Mouse (Mus musculus): ENCODE results near the gene March9. TPM values are rescaled to one million over a fixed set of nuclear protein-coding genes. Genes with fewer than 3 reads are reported as not detected.

Gene March9
- polyA plus RNA-seq, 1 experiment = 1.3 TPM

DNA sequence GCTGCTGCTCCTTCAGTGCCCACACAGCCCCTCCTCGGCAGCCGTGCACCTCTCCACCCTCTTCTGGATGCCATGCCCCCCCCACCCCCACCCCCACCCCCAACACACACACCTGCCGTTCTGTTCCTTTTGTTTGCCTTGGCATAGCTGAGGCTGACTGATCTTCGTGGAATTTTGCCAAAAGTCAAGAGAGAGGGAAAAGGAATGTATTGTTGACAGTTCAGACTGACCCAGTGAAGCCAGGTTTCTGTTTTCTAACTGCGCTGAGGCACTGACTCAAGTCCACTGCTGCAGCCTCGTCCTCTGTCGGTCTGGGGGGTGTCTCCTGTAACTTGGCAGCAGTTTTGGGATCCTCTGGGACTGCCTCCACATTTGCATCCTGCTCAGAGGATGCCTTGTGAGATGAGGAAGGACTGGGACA is 34.4 kb upstream of the March9 start:
- no peak overlapping the region for H3K4me3 ChIP-seq (replicated peaks)
- peaks cover 99% of the 10 kb centered on the region for H3K36me3 ChIP-seq (replicated peaks; ENCODE audit: low read length)
- H3K9me3 ChIP-seq = peaks cover 9% of the 10 kb centered on the region
- peaks cover 69% of the 10 kb centered on the region for H3K4me1 ChIP-seq
- no peaks in the 10 kb centered on the region for H3K27me3 ChIP-seq (replicated peaks)
- TF ChIP-seq FLI1 (IDR thresholded peaks at IDR 0.05; ENCODE audit: low read length) = no peak
- TF ChIP-seq GATA1 (IDR thresholded peaks at IDR 0.05; ENCODE audit: borderline replicate concordance, low read length) = no peak

DNA sequence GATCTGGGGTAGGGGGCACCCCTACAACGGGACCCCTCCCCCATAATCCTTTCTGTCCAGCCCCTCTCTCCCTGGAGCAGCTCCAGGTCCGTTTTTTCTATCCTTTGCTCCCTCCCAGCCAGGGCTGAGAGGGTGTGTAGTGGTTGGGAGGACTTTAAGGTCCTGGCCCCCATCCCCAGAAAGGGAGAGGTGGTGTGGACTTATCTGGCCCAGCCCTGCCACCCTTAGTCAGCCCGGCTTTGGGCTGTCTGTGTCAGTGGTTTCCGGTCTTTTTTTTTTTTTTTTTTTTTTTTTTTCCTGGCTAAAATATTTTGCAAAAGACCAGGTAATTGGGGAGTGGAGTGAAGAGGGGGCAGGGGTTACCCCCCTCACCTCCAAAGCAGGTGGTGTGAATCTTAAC is 32.8 kb upstream of the March9 start:
- peaks cover 98% of the 10 kb centered on the region for H3K36me3 ChIP-seq (replicated peaks; ENCODE audit: low read length)
- peaks cover 9% of the 10 kb centered on the region for H3K9me3 ChIP-seq
- peaks cover 53% of the 10 kb centered on the region for H3K4me1 ChIP-seq
- no peak for TF ChIP-seq GATA1 (IDR thresholded peaks at IDR 0.05; ENCODE audit: borderline replicate concordance, low read length)
- no peaks in the 10 kb centered on the region for H3K27me3 ChIP-seq (replicated peaks)
- H3K4me3 ChIP-seq (replicated peaks) = no peak overlapping the region

DNA sequence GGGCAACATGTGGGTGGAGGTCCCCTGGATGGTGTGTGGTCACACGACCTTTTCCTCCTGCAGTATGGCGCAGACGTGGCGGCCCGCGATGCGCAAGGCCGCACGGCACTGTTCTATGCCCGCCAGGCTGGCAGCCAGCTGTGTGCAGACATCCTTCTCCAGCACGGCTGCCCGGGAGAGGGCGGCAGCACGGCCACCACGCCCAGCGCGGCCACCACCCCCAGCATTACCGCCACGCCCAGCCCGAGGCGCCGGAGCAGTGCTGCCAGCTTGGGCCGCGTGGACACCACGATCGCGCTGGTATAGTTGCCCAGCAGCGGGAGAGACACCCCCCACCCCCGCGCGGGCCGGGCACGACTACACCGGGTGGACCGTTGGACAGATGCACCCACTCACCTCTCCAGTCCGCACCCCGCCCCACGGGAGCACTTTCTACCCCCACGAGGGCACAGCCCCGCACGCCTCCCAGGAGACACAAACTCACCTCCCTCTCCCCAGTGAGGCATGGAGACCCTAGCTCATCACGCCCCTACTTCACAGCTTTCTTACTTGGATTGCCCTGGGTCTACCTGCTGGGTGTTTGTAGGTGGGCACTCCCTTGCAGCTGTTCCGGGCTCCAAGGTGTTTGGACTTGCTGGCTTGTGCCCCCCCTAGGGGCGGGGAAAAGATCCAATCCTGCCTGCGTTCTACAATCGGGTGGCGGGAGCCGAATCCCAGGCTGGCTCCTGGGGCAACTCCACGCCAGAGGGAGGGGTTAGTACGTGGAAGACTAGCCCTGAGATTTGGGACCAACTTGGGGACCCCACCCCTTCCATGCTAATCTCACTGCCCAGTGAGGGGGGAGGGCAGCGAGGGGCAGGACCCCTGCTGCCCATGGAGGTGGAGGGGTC is 31.8 kb upstream of the March9 start:
- Histone ChIP-seq H3K36me3 (replicated peaks; ENCODE audit: low read length) (peaks cover 98% of the 10 kb centered on the region), H3K4me1 (peaks cover 49% of the 10 kb centered on the region), H3K27me3 (replicated peaks) (no peaks in the 10 kb centered on the region), H3K4me3 (replicated peaks) (no peak overlapping the region), H3K9me3 (peaks cover 9% of the 10 kb centered on the region)
- no peak for TF ChIP-seq GATA1 (IDR thresholded peaks at IDR 0.05; ENCODE audit: borderline replicate concordance, low read length)
- no peak for TF ChIP-seq FLI1 (IDR thresholded peaks at IDR 0.05; ENCODE audit: low read length)

- no peak for TF ChIP-seq GATA1 (IDR thresholded peaks at IDR 0.05; ENCODE audit: borderline replicate concordance, low read length)
- no peak overlapping the region for H3K4me3 ChIP-seq (replicated peaks)
Measured at GRCm38 (mm10) chr10:127090560-127091411, 30.8 kb upstream of the March9 start.

DNA sequence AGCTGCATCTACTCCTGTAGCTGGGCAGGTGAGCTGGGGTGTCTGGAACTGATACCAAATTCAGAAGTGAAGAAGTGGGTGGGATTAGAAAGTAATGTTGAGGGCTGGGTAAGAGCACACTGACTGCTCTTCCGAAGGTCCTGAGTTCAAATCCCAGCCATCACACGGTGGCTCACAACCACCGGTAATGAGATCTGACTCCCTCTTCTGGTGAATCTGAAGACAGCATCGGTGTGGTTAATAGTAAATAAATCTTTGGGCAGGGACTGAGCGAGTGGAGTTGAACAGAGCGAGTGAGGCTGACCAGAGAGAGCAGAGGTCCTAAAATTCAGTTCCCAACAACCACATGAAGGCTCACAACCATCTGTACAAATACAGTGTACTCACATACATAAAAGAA is 25.6 kb upstream of the March9 start:
- peaks cover 4% of the 10 kb centered on the region; the same call in 1 of the 2 replicates for H3K9me3 ChIP-seq
- H3K27me3 ChIP-seq (replicated peaks) = no peaks in the 10 kb centered on the region
- no peak overlapping the region for H3K4me3 ChIP-seq (replicated peaks)
- TF ChIP-seq FLI1 (IDR thresholded peaks at IDR 0.05; ENCODE audit: low read length) (no peak), GATA1 (IDR thresholded peaks at IDR 0.05; ENCODE audit: borderline replicate concordance, low read length) (no peak)
- peaks cover 96% of the 10 kb centered on the region for H3K36me3 ChIP-seq (replicated peaks; ENCODE audit: low read length)
- peaks cover 17% of the 10 kb centered on the region for H3K4me1 ChIP-seq

More at GRCm38 (mm10) chr10:127090560-127091411, 30.8 kb upstream of the March9 start:
- Histone ChIP-seq H3K36me3 (replicated peaks; ENCODE audit: low read length) (peaks cover 96% of the 10 kb centered on the region), H3K4me1 (peaks cover 45% of the 10 kb centered on the region), H3K27me3 (replicated peaks) (no peaks in the 10 kb centered on the region), H3K9me3 (peaks cover 9% of the 10 kb centered on the region)

DNA sequence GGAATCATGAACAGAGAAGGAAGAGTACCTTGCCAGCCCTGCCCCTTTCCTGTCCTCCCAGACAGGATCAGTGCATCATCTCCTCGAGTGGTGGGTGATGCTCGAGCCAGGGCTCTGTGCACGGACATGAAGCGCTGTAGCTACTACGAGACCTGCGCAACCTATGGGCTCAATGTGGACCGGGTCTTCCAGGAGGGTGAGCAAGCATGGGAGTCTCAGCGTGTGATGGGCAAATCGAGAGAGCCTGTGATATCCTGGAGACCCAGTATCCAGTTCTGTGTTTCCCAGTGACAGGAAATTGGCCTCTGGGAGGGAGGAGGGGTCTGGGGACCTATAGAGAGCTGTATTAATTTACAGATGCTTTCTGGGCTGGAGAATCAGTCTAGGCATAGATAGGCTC is 25.1 kb upstream of the March9 start:
- Histone ChIP-seq H3K36me3 (replicated peaks; ENCODE audit: low read length) (peaks cover 96% of the 10 kb centered on the region), H3K4me3 (replicated peaks) (no peak overlapping the region), H3K4me1 (peaks cover 13% of the 10 kb centered on the region), H3K27me3 (replicated peaks) (no peaks in the 10 kb centered on the region), H3K9me3 (peaks cover 6% of the 10 kb centered on the region; the same call in 1 of the 2 replicates)
- TF ChIP-seq FLI1 (IDR thresholded peaks at IDR 0.05; ENCODE audit: low read length) (no peak), GATA1 (IDR thresholded peaks at IDR 0.05; ENCODE audit: borderline replicate concordance, low read length) (no peak)

DNA sequence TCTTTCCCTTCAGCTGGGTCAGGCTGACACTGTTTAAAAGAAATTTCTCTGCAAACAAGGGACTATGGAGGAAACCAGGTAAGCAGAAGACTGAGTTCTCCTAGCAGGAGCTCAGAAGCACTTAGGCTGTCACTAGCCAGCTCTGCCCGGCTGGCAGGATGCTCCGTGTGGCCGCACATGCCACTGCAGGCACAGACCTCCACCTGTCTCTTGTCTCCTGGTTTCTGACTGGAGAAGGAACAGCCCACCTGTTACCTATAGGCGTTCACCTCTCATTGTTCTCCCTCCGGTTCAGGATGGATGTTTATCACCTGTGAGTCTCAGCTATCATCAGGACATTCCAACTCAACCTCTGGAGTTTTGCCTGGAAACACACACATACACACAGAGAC is 23.9 kb upstream of the March9 start:
- no peak for TF ChIP-seq FLI1 (IDR thresholded peaks at IDR 0.05; ENCODE audit: low read length)
- no peak for TF ChIP-seq GATA1 (IDR thresholded peaks at IDR 0.05; ENCODE audit: borderline replicate concordance, low read length)
- Histone ChIP-seq H3K4me3 (replicated peaks) (no peak overlapping the region), H3K36me3 (replicated peaks; ENCODE audit: low read length) (peaks cover 96% of the 10 kb centered on the region), H3K9me3 (peaks cover 6% of the 10 kb centered on the region; the same call in 1 of the 2 replicates), H3K27me3 (replicated peaks) (no peaks in the 10 kb centered on the region), H3K4me1 (peaks cover 13% of the 10 kb centered on the region)

DNA sequence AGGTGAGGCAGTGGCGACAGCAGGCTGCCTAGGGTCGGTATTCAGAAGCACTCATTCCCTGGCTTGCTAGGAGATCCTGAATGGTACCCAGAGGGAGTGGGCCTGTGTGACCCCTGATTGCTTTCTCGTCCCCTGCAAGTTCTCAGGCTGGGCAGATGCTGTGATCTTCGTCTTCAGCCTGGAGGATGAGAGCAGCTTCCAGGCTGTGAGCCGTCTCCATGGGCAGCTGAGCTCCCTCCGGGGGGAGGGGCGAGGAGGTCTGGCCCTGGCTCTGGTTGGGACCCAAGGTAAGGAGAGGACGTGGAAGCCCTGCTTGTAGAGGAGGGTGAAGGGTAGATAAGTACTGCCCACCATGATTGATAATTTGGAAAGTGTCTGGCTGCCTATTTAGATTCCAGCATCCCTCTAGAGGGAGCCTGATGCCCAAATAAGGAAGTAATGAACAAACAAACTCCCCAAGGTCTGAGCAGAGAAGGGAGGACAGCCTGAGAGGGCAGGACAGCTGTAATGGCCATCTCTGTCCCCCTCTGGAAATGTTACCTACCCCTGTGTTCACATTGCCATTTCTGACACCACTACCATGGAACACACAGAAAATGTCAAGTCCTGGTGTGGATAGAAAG is 23.4 kb upstream of the March9 start:
- H3K27me3 ChIP-seq (replicated peaks) = no peaks in the 10 kb centered on the region
- peaks cover 6% of the 10 kb centered on the region; the same call in 1 of the 2 replicates for H3K9me3 ChIP-seq
- no peak overlapping the region for H3K4me3 ChIP-seq (replicated peaks)
- peaks cover 95% of the 10 kb centered on the region for H3K36me3 ChIP-seq (replicated peaks; ENCODE audit: low read length)
- H3K4me1 ChIP-seq = peaks cover 15% of the 10 kb centered on the region
- TF ChIP-seq FLI1 (IDR thresholded peaks at IDR 0.05; ENCODE audit: low read length) (no peak), GATA1 (IDR thresholded peaks at IDR 0.05; ENCODE audit: borderline replicate concordance, low read length) (no peak)

- TF ChIP-seq FLI1 (IDR thresholded peaks at IDR 0.05; ENCODE audit: low read length) (no peak), GATA1 (IDR thresholded peaks at IDR 0.05; ENCODE audit: borderline replicate concordance, low read length) (no peak)
- H3K36me3 ChIP-seq (replicated peaks; ENCODE audit: low read length) = peaks cover 92% of the 10 kb centered on the region
- H3K4me1 ChIP-seq = peaks cover 27% of the 10 kb centered on the region
- H3K27me3 ChIP-seq (replicated peaks) = no peaks in the 10 kb centered on the region
- H3K4me3 ChIP-seq (replicated peaks) = no peak overlapping the region
- H3K9me3 ChIP-seq = peaks cover 6% of the 10 kb centered on the region; the same call in 1 of the 2 replicates
Measured at GRCm38 (mm10) chr10:127081996-127082620, 22.1 kb upstream of the March9 start.
